Mouse (Mus musculus) lung, adult 2 months (tissue): ENCODE data around the gene Timm13.

Source experiments
- CTCF ChIP-seq: fragments of 200-500 bp; IDR thresholded peaks from 2 replicates; pipeline ENCODE4 v1.5.1; 2011; ENCODE audit warnings: mild to moderate bottlenecking, low read length, control low read depth; ENCODE audit not compliant: insufficient read depth
- POLR2A ChIP-seq: fragments of 200-500 bp; IDR thresholded peaks from 2 replicates; pipeline ENCODE4 v1.6.1; 2011; ENCODE audit warnings: low read depth, mild to moderate bottlenecking, control low read depth, low read length, borderline replicate concordance; ENCODE audit errors: extremely low read depth

- TF ChIP-seq CTCF = no peak
- no peak for TF ChIP-seq POLR2A
These were observed 29.2 kb downstream of the Timm13 start, which contains the start of gene Tmprss9 for GRCm38 (mm10) chr10:80871581-80871980.
